Mouse (Mus musculus) kidney, adult 9 months (tissue): ENCODE results near the gene Ubald1.

Experiments used
- DNase-seq: peaks from one replicate; pipeline ENCODE4 v3.0.0; 2022

The Ubald1 gene

DNA sequence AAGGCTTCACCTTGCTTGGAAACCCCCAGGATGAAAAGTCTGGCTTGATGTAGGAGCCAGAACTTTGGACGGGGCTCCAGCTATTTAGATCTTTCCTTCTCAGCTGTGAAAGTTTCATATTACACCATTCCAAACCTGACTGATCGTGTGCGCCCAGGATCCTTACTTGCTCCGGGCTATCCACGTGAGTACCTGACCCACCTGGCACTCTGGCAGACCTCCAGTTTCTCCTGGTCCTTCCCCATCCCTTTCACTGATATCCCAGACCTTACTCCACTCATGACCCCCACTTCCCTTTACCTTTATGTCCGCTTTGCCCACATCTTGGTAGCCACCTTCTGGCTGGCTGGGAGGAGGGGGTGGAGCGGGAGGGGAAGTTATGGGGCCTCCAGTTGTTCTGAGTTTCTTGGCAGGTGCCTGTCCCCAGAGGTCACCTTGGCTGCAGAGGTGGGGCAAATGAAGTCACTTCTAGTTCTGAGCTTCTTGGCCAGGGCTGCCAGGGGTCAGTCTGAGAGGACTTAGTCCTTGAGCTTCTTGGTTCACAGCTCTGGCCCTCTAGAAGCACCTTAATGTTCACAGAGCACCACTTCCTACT lies 13.9 kb downstream of the Ubald1 start:
- DNase-seq: peak; percentile 90

GRCm38 (mm10) chr16:4863742-4864141 lies 16.4 kb downstream of the Ubald1 start:
- no peak for DNase-seq

DNA sequence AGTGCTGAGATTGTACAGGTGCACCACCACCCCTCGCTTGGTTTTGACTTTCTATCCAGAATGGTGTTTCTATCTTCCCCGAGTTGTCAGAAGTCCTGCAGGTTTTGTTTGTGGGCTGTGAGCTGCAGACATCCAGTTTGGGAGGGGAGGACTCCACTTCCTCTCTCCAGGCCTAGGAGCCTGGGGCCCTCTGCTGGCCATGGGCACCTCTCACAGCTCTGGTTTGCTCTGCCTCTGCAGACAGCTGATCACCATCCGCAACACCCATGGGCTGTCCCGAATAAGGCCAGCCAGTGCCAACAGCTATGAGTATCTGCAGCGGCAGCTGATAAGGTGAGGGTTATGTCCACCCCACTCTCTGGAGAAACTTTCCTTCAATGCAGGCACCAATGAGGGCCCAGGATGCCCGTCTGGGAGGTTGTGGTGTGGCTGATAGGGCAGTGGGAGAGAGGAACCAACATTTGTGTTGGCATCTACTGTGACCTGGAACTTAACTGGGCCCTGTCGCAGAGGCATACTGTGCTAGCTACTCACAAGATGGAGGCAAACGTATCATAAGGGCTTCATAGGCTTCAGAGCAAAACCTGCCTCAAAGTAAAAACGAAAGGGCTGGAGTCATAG lies 17.1 kb downstream of the Ubald1 start:
- peak; percentile 73 for DNase-seq

DNA sequence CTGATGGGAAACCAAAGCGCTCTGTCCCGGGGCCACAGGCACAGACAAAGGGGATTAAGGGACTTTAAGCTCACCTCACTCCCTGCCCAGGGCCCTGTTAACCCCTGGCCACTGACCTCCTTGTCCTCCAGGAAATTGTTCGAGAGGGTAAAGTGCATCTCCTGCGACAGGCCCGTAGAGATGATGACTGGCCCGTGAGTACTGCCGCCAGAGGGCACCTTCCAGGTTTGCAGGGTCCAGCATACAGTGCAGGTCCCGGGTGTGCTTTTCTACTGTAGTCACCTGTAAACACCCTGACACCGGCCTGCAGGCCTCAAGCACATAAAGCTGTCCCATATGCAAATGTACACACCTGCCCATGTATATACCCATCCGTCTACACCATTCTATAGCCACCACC lies 18.7 kb downstream of the Ubald1 start:
- peak; percentile 85 for DNase-seq

- DNase-seq: no peak
Measured at GRCm38 (mm10) chr16:4855046-4855650, 25.0 kb downstream of the Ubald1 start.

- DNase-seq: no peak
Measured at GRCm38 (mm10) chr16:4850938-4851628, 29.0 kb downstream of the Ubald1 start.

GRCm38 (mm10) chr16:4850361-4850760 lies 29.8 kb downstream of the Ubald1 start:
- no peak for DNase-seq

- no peak for DNase-seq
Measured at GRCm38 (mm10) chr16:4848090-4848489, 32.0 kb downstream of the Ubald1 start.

GRCm38 (mm10) chr16:4847041-4847440 lies 33.1 kb downstream of the Ubald1 start:
- DNase-seq: no peak

DNA sequence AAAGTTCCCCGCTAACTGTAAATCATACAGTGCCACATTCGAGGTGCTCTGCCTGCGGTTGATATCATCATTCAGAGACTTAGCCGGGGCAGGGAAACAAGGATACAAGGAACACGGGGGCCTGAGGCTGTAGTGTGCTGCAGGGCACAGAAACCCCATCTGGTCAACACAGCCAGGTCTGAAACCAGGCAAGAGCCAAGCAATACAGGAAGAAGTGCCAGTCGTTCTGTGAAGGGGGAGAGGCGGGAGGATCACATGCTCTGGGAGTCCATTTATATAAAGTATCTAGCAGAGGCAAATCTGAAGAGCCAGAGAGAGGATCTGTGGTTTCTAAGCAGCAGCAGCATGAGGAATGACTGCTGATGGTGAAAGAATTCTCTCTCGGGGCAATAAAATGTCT lies 39.9 kb downstream of the Ubald1 start:
- DNase-seq: no peak

DNA sequence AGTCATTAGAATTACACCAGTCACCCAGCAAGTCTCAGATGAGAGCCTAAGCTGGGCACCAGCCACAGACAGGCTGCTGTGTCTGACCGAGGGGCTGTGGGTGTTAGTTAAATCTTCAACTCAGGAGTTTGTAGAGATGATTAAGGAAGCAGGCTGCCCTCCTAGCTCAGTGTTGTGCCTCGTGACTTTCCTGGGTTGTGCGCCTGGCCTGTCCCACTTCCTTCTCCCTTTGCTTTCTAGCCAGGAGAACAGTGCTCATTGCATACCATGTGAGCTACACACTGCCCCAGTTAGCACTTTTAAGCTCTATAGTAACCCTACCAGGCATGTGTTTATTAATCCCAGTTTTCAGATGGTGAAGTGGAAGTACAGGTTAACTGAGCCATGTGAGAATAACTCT lies 40.6 kb downstream of the Ubald1 start:
- no peak for DNase-seq

- DNase-seq: no peak
Measured at GRCm38 (mm10) chr16:4837631-4838030, 42.5 kb downstream of the Ubald1 start.

- DNase-seq: peak; percentile 50
Measured at GRCm38 (mm10) chr16:4835191-4835590, 44.9 kb downstream of the Ubald1 start, which contains the start of gene 4930562C15Rik. Gene 4930562C15Rik, plus strand, starts transcription at chr16:4835416.

GRCm38 (mm10) chr16:4833858-4834257 lies 46.3 kb downstream of the Ubald1 start:
- DNase-seq: no peak

- DNase-seq: no peak
Measured at GRCm38 (mm10) chr16:4831650-4832419, 48.3 kb downstream of the Ubald1 start.

- DNase-seq: no peak
Measured at GRCm38 (mm10) chr16:4829271-4829900, 50.7 kb downstream of the Ubald1 start.

DNA sequence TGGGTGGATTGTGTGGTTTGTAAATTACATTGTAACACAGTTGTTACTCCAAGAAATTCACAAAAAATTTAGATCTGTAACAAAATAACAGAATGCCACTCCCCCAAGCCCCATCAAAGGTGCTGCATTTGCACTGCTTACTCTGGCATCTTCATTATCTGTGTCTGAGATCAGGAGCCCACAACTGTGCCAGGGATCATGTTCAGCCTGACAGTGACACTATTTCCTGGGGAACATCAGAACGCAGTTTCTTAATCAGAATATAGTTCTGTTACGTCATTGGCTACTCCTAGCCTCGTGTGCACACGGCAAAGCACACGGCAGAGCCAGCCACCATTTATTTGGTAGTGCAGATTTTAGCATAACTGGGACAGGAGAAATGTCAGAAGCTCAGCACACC lies 52.5 kb downstream of the Ubald1 start:
- DNase-seq: no peak
